Mouse (Mus musculus) kidney, postnatal 0 days (tissue): ENCODE data around the gene Isy1. TPM values are rescaled to one million over a fixed set of nuclear protein-coding genes. Genes with fewer than 3 reads are reported as not detected.

Experiments used
- ATAC-seq: fragments of 200-750 bp; cut with Nextera tagmentation; replicated peaks from 2 replicates; pipeline ENCODE4 v1.8.0; 2017; ENCODE audit warnings: low read depth, moderate number of reproducible peaks, moderate TSS enrichment, moderate library complexity; ENCODE audit not compliant: low FRiP score
- DNase-seq: peaks from one replicate; pipeline ENCODE4 v3.0.0-alpha.2; 2016; ENCODE audit warnings: low spot score
- H3K27ac ChIP-seq: fragments of 300-500 bp; sonication (generic); 2 replicates; pipeline ENCODE4 v1.5.1; 2014; ENCODE audit warnings: mild to moderate bottlenecking
- H3K27me3 ChIP-seq: fragments of 300-500 bp; sonication (generic); 2 replicates; pipeline ENCODE4 v1.6.1; 2014; ENCODE audit warnings: low read length, mixed read lengths; ENCODE audit not compliant: insufficient read depth
- H3K36me3 ChIP-seq: fragments of 300-500 bp; sonication (generic); 2 replicates; pipeline ENCODE4 v1.6.1; 2014; ENCODE audit warnings: low read length, mixed read lengths; ENCODE audit not compliant: insufficient read depth
- H3K4me1 ChIP-seq: fragments of 300-500 bp; sonication (generic); replicated peaks from 2 replicates; pipeline ENCODE4 v1.6.1; 2014; ENCODE audit warnings: antibody characterized with exemption, low read length, mixed read lengths; ENCODE audit not compliant: insufficient read depth
- H3K4me2 ChIP-seq: fragments of 300-500 bp; sonication (generic); 2 replicates; pipeline ENCODE4 v1.6.1; 2014; ENCODE audit warnings: mild to moderate bottlenecking, low read length, moderate library complexity, mixed read lengths
- H3K4me3 ChIP-seq: fragments of 300-500 bp; sonication (generic); replicated peaks from 2 replicates; pipeline ENCODE4 v1.5.1; 2014; ENCODE audit warnings: low read depth, low read length
- H3K9ac ChIP-seq: fragments of 300-500 bp; sonication (generic); 2 replicates; pipeline ENCODE4 v1.6.1; 2014; ENCODE audit warnings: low read depth, low read length
- H3K9me3 ChIP-seq: fragments of 300-500 bp; sonication (generic); replicated peaks from 2 replicates; pipeline ENCODE4 v1.6.1; 2016; ENCODE audit warnings: low read length, inconsistent platforms, mixed read lengths
- CTCF ChIP-seq: IDR thresholded peaks from 2 replicates; pipeline ENCODE4 v1.5.1; 2016; ENCODE audit warnings: antibody characterized with exemption, low read depth, mild to moderate bottlenecking, moderate library complexity
- WGBS: fragments of 180-500 bp; shearing (Covaris S2); extraction: QIAGEN DNeasy Blood & Tissue Kit; methylation state at CpG from one replicate; pipeline ENCODE4 v1.1.7; 2014; 5-methylcytosine and 5-hydroxymethylcytosine counted together
- polyA plus RNA-seq: library from polyadenylated mRNA; unstranded; fragments of >200 nt; fragmentation: Nextera tagmentation; extraction: Ambion mirVana; gene quantifications from 2 replicates; pipeline ENCODE4 v1.2.1, GENCODE M21; 2015

Isy1 gene
- polyA plus RNA-seq, 1 experiment from 2014 or later, result 46.6 TPM

- peaks cover 22% of the 10 kb centered on the region for H3K4me1 ChIP-seq
- H3K4me2 ChIP-seq, result peak within 1 kb of the TSS; percentile 96
- peak within 1 kb of the TSS; percentile 93 for H3K9ac ChIP-seq
- peak within 1 kb of the TSS; percentile 97 for H3K27ac ChIP-seq
- peak within 1 kb of the TSS; percentile 83 for H3K4me3 ChIP-seq
- under 1% methylated on average over 29 of the region's 56 CpGs for WGBS
- TF ChIP-seq CTCF, result peak; percentile 38; the same call in 1 of the 2 replicates
- DNase-seq, result peak; percentile 95
- H3K9me3 ChIP-seq, result no peaks in the 10 kb centered on the region
- ATAC-seq, result peak; percentile 95
- no peaks in the 10 kb centered on the region for H3K27me3 ChIP-seq
- H3K36me3 ChIP-seq, result 0 out of 2 replicates have a peak, but pooled peaks cover 14% of the 10 kb centered on the region
Observed at GRCm38 (mm10) chr6:87811675-87812338, 26.8 kb downstream of the Isy1 start, which contains the start of gene Rab43. Gene Rab43, minus strand, starts transcription at chr6:87812164.

- H3K36me3 ChIP-seq, result 0 out of 2 replicates have a peak, but pooled peaks cover 8% of the 10 kb centered on the region
- peaks cover 22% of the 10 kb centered on the region for H3K4me1 ChIP-seq
- H3K27me3 ChIP-seq, result no peaks in the 10 kb centered on the region
- TF ChIP-seq CTCF, result no peak
- H3K27ac ChIP-seq, result peak overlapping the region; percentile 97
- WGBS, result under 1% methylated on average over 76 of the region's 77 CpGs
- H3K4me2 ChIP-seq, result peak overlapping the region; percentile 96
- peak; percentile 83 for DNase-seq
- peak; percentile 42 for ATAC-seq
- peak overlapping the region; percentile 93 for H3K9ac ChIP-seq
- H3K4me3 ChIP-seq, result peak overlapping the region; percentile 83
- no peaks in the 10 kb centered on the region for H3K9me3 ChIP-seq
Observed at GRCm38 (mm10) chr6:87810713-87811669, 27.6 kb downstream of the Isy1 start.

DNA sequence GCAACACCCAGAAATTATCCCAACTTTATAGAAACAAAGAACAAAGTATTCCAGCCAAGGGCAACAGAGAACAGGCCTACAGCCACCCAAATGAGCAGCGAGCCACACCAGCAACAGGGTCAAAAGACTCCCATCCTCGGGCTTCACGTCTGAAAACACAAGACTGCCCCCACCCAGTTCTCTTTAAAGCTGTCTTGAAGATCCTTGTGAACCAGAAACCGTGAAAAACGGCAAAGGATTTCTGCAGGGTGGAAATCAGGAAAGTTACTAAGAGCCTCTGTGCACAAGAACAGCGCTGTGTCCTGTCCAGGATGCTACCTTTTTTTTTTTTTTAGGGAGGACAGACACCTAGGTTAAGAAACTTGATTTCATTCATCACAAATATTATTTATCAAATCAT is 28.3 kb downstream of the Isy1 start:
- WGBS, result 13% methylated on average over 6 of the region's 6 CpGs
- no peak for ATAC-seq
- Histone ChIP-seq H3K9me3 (no peaks in the 10 kb centered on the region), H3K9ac (peak overlapping the region; percentile 93), H3K4me3 (peak overlapping the region; percentile 83), H3K36me3 (0 out of 2 replicates have a peak, but pooled peaks cover 6% of the 10 kb centered on the region), H3K27ac (peak overlapping the region; percentile 97; the same call in 1 of the 2 replicates), H3K4me2 (peak overlapping the region; percentile 96), H3K4me1 (peaks cover 22% of the 10 kb centered on the region), H3K27me3 (no peaks in the 10 kb centered on the region)
- peak; percentile 24 for DNase-seq
- no peak for TF ChIP-seq CTCF

GRCm38 (mm10) chr6:87809651-87810161 is 28.9 kb downstream of the Isy1 start:
- Histone ChIP-seq H3K36me3 (0 out of 2 replicates have a peak, but pooled peaks cover 2% of the 10 kb centered on the region), H3K4me2 (peak overlapping the region; percentile 96), H3K9ac (no peak overlapping the region), H3K4me3 (peak overlapping the region; percentile 83; the same call in 1 of the 2 replicates), H3K27me3 (no peaks in the 10 kb centered on the region), H3K27ac (no peak overlapping the region), H3K4me1 (peaks cover 22% of the 10 kb centered on the region), H3K9me3 (no peaks in the 10 kb centered on the region)
- no peak for DNase-seq
- ATAC-seq, result no peak
- no peak for TF ChIP-seq CTCF
- WGBS, result 81% methylated on average over 6 of the region's 6 CpGs

DNA sequence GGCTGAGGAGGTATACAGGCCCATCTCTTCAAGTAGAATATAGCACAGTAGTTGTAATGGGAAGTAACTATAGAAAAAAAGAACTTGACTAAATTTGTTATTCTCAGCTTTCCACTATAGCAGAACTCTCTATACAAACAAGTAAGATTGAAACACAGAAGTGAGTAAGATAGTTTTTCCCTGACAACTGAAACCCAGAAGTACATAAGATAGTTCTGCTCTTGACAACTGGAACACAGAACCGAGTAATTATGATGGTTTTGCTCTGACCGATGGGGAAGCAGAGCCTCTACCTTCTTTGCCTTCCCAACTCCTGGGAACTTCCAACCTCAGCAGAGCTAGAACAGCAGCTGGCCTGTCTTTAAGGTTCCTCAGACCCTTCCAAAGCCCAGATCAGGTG is 29.5 kb downstream of the Isy1 start:
- H3K36me3 ChIP-seq, result 0 out of 2 replicates have a peak, but pooled peaks cover 2% of the 10 kb centered on the region
- TF ChIP-seq CTCF, result no peak
- 85% methylated on average over 2 of the region's 2 CpGs for WGBS
- no peaks in the 10 kb centered on the region for H3K27me3 ChIP-seq
- ATAC-seq, result no peak
- no peak overlapping the region for H3K4me3 ChIP-seq
- no peaks in the 10 kb centered on the region for H3K9me3 ChIP-seq
- H3K9ac ChIP-seq, result 0 out of 2 replicates have a peak overlapping the region, but pooled peaks have one; percentile 29
- peak overlapping the region; percentile 96; the same call in 1 of the 2 replicates for H3K4me2 ChIP-seq
- H3K27ac ChIP-seq, result no peak overlapping the region
- peaks cover 22% of the 10 kb centered on the region for H3K4me1 ChIP-seq
- no peak for DNase-seq

GRCm38 (mm10) chr6:87808521-87808920 is 30.1 kb downstream of the Isy1 start:
- 0 out of 2 replicates have a peak, but pooled peaks cover 2% of the 10 kb centered on the region for H3K36me3 ChIP-seq
- no peaks in the 10 kb centered on the region for H3K9me3 ChIP-seq
- H3K27me3 ChIP-seq, result no peaks in the 10 kb centered on the region
- no peak for ATAC-seq
- H3K9ac ChIP-seq, result no peak overlapping the region
- H3K4me3 ChIP-seq, result no peak overlapping the region
- H3K27ac ChIP-seq, result no peak overlapping the region
- H3K4me1 ChIP-seq, result peaks cover 22% of the 10 kb centered on the region
- TF ChIP-seq CTCF, result no peak
- WGBS, result 71% methylated on average over 3 of the region's 3 CpGs
- no peak for DNase-seq
- no peak overlapping the region for H3K4me2 ChIP-seq
